Mouse (Mus musculus) megakaryocyte, adult 5-6 weeks (primary cell): ENCODE data around the gene Cytl1. TPM values are rescaled to one million over a fixed set of nuclear protein-coding genes. Genes with fewer than 3 reads are reported as not detected.

Source experiments
- ATAC-seq: 2 replicates; pipeline ENCODE4 v1.8.0; 2016; ENCODE audit warnings: mild to moderate bottlenecking, inconsistent platforms; ENCODE audit not compliant: poor library complexity, severe bottlenecking
- total RNA-seq, 2 experiments: library from RNA; stranded (forward) in 1 of 2; stranded (reverse) in 1 of 2; fragments of 153-499, 151-499 nt in 1 of 2; fragments of 221-1000, 200-1000 nt in 1 of 2; gene quantifications; 2 replicates each; pipeline versions ENCODE4 v1.2.3 to v1.2.4; 2015 to 2017

Gene Cytl1
- total RNA-seq (2015) (not detected in 2 replicates), total RNA-seq (2017) (not detected in 2 replicates)

- ATAC-seq: no peak
Measured at GRCm38 (mm10) chr5:37735224-37735623, at the start of gene Cytl1. Gene Cytl1, plus strand, starts transcription at chr5:37735519.

- ATAC-seq: no peak
Measured at GRCm38 (mm10) chr5:37692759-37693158, 42.6 kb upstream of the Cytl1 start.

GRCm38 (mm10) chr5:37695773-37696172, 39.5 kb upstream of the Cytl1 start:
- no peak for ATAC-seq

GRCm38 (mm10) chr5:37697286-37697685, 38.0 kb upstream of the Cytl1 start:
- ATAC-seq: no peak

GRCm38 (mm10) chr5:37699757-37700156, 35.6 kb upstream of the Cytl1 start:
- ATAC-seq: no peak

GRCm38 (mm10) chr5:37704962-37705361, 30.4 kb upstream of the Cytl1 start:
- no peak for ATAC-seq

- ATAC-seq: no peak
Measured at GRCm38 (mm10) chr5:37708124-37708523, 27.2 kb upstream of the Cytl1 start.

GRCm38 (mm10) chr5:37709257-37709904, 25.9 kb upstream of the Cytl1 start:
- no peak for ATAC-seq

GRCm38 (mm10) chr5:37716505-37717372, 18.6 kb upstream of the Cytl1 start, which contains the start of gene Stk32b:
Gene Stk32b, minus strand, starts transcription at chr5:37717171.
- no peak for ATAC-seq

- ATAC-seq: no peak
Measured at GRCm38 (mm10) chr5:37717384-37717963, 17.8 kb upstream of the Cytl1 start.

- ATAC-seq: no peak
Measured at GRCm38 (mm10) chr5:37720670-37721069, 14.6 kb upstream of the Cytl1 start.

GRCm38 (mm10) chr5:37725220-37725886, 10.0 kb upstream of the Cytl1 start:
- ATAC-seq: no peak

GRCm38 (mm10) chr5:37730781-37731180, 4.5 kb upstream of the Cytl1 start:
- no peak for ATAC-seq

- no peak for ATAC-seq
Measured at GRCm38 (mm10) chr5:37736213-37736612, 894 bp downstream of the Cytl1 start.

GRCm38 (mm10) chr5:37743889-37744707, 8.8 kb downstream of the Cytl1 start:
- no peak for ATAC-seq

GRCm38 (mm10) chr5:37752027-37752967, 17.0 kb downstream of the Cytl1 start:
- no peak for ATAC-seq

- no peak for ATAC-seq
Measured at GRCm38 (mm10) chr5:37753366-37753765, 18.0 kb downstream of the Cytl1 start.

GRCm38 (mm10) chr5:37762046-37762445, 26.7 kb downstream of the Cytl1 start:
- no peak for ATAC-seq

GRCm38 (mm10) chr5:37765851-37766250, 30.5 kb downstream of the Cytl1 start:
- no peak for ATAC-seq
